Mouse (Mus musculus) G1E (cell line): ENCODE measurements around the gene Slc9a9. TPM values are rescaled to one million over a fixed set of nuclear protein-coding genes. Genes with fewer than 3 reads are reported as not detected.

Experiments used
- ATAC-seq: 2 replicates; pipeline ENCODE4 v1.8.0; 2016; ENCODE audit warnings: mild to moderate bottlenecking; ENCODE audit not compliant: insufficient number of reproducible peaks, poor library complexity, low FRiP score, severe bottlenecking; ENCODE audit errors: extremely low read depth
- DNase-seq: peaks from one replicate; pipeline ENCODE4 v3.0.0; 2012; ENCODE audit warnings: low spot score
- H3K27me3 ChIP-seq: 2 replicates; pipeline ENCODE4 v1.6.1; 2012; ENCODE audit warnings: mild to moderate bottlenecking, low read length, inconsistent platforms; ENCODE audit not compliant: insufficient read depth
- H3K36me3 ChIP-seq: replicated peaks from 2 replicates; pipeline ENCODE3; 2012; ENCODE audit warnings: mild to moderate bottlenecking, inconsistent platforms
- H3K4me1 ChIP-seq: 2 replicates; pipeline ENCODE4 v1.6.1; 2012; ENCODE audit warnings: low read depth, low read length, inconsistent platforms, mixed read lengths; ENCODE audit not compliant: insufficient read depth
- H3K4me3 ChIP-seq: 2 replicates; pipeline ENCODE4 v1.5.1; 2012; ENCODE audit warnings: low read depth, mild to moderate bottlenecking, inconsistent platforms, low read length, moderate library complexity, mixed read lengths
- H3K9me3 ChIP-seq: replicated peaks from 2 replicates; pipeline ENCODE4 v1.6.1; 2012; ENCODE audit warnings: inconsistent platforms
- CTCF ChIP-seq: IDR thresholded peaks from 2 replicates; pipeline ENCODE4 v1.5.1; 2012; ENCODE audit warnings: low read depth, low read length, inconsistent platforms, mixed read lengths
- GATA1 ChIP-seq: IDR thresholded peaks from 2 replicates; pipeline ENCODE4 v1.6.1; 2012; ENCODE audit warnings: borderline replicate concordance, low read length, inconsistent platforms, mixed read lengths
- GATA2 ChIP-seq: IDR thresholded peaks from 2 replicates; pipeline ENCODE4 v1.6.1; 2012; ENCODE audit warnings: low read depth, low read length, inconsistent platforms, borderline replicate concordance
- POLR2AphosphoS5 ChIP-seq: IDR thresholded peaks from 2 replicates; pipeline ENCODE4 v1.6.1; 2012; ENCODE audit warnings: low read depth, low read length, inconsistent platforms; ENCODE audit not compliant: insufficient replicate concordance
- TAL1 ChIP-seq: conservative IDR thresholded peaks from 2 replicates; pipeline ENCODE4 v1.6.1; 2012; ENCODE audit warnings: low read depth, low read length, inconsistent platforms, mixed read lengths
- polyA plus RNA-seq: library from polyadenylated mRNA; stranded (reverse); fragments of >175 nt; gene quantifications from 2 replicates; pipeline ENCODE4 v1.2.3, GENCODE M21; 2012
- total RNA-seq, 2 experiments: library from RNA; stranded (forward) in 1 of 2; stranded (reverse) in 1 of 2; fragments of 200-1000 nt in 1 of 2; fragments of >200 nt in 1 of 2; fragmentation: Nextera tagmentation in 1 of 2; gene quantifications; 2 replicates each; pipeline ENCODE4 v1.2.3; 2014 to 2017

The Slc9a9 gene
- total and polyA plus RNA-seq, 3 experiments: 0.11 TPM; not detected in 2

GRCm38 (mm10) chr9:94678021-94678655 lies 8.4 kb downstream of the Slc9a9 start:
- no peak overlapping the region for H3K4me3 ChIP-seq
- H3K36me3 ChIP-seq: no peaks in the 10 kb centered on the region
- ATAC-seq (no peak), DNase-seq (no peak)
- peaks cover 22% of the 10 kb centered on the region for H3K9me3 ChIP-seq
- no peaks in the 10 kb centered on the region for H3K27me3 ChIP-seq
- TF ChIP-seq GATA2 (no peak), CTCF (no peak), POLR2AphosphoS5 (no peak), TAL1 (no peak)
- H3K4me1 ChIP-seq: no peaks in the 10 kb centered on the region

GRCm38 (mm10) chr9:94680468-94681094 lies 10.9 kb downstream of the Slc9a9 start:
- peaks cover 25% of the 10 kb centered on the region for H3K9me3 ChIP-seq
- ATAC-seq (no peak), DNase-seq (no peak)
- no peak overlapping the region for H3K4me3 ChIP-seq
- no peaks in the 10 kb centered on the region for H3K4me1 ChIP-seq
- H3K36me3 ChIP-seq: no peaks in the 10 kb centered on the region
- TF ChIP-seq POLR2AphosphoS5 (no peak), TAL1 (no peak), GATA2 (no peak), GATA1 (no peak), CTCF (no peak)
- no peaks in the 10 kb centered on the region for H3K27me3 ChIP-seq

GRCm38 (mm10) chr9:94681095-94681487 lies 11.4 kb downstream of the Slc9a9 start:
- DNase-seq (no peak), ATAC-seq (no peak)
- Histone ChIP-seq H3K36me3 (no peaks in the 10 kb centered on the region), H3K4me1 (no peaks in the 10 kb centered on the region), H3K4me3 (no peak overlapping the region), H3K27me3 (no peaks in the 10 kb centered on the region), H3K9me3 (peaks cover 24% of the 10 kb centered on the region)
- no peak for TF ChIP-seq TAL1
- no peak for TF ChIP-seq POLR2AphosphoS5
- no peak for TF ChIP-seq CTCF
- TF ChIP-seq GATA1: no peak
- no peak for TF ChIP-seq GATA2

- no peak overlapping the region for H3K4me3 ChIP-seq
- no peak for TF ChIP-seq GATA2
- TF ChIP-seq POLR2AphosphoS5: no peak
- TF ChIP-seq GATA1: no peak
- no peak for TF ChIP-seq CTCF
- TF ChIP-seq TAL1: no peak
- H3K9me3 ChIP-seq: peaks cover 20% of the 10 kb centered on the region
- DNase-seq (no peak), ATAC-seq (no peak)
- H3K4me1 ChIP-seq: no peaks in the 10 kb centered on the region
- no peaks in the 10 kb centered on the region for H3K27me3 ChIP-seq
- no peaks in the 10 kb centered on the region for H3K36me3 ChIP-seq
Measured at GRCm38 (mm10) chr9:94682260-94682659, 12.6 kb downstream of the Slc9a9 start.

- H3K27me3 ChIP-seq: no peaks in the 10 kb centered on the region
- H3K4me1 ChIP-seq: no peaks in the 10 kb centered on the region
- H3K9me3 ChIP-seq: peaks cover 13% of the 10 kb centered on the region
- DNase-seq (no peak), ATAC-seq (no peak)
- H3K36me3 ChIP-seq: no peaks in the 10 kb centered on the region
- no peak for TF ChIP-seq POLR2AphosphoS5
- no peak for TF ChIP-seq CTCF
- no peak for TF ChIP-seq TAL1
- no peak for TF ChIP-seq GATA2
- TF ChIP-seq GATA1: no peak
- no peak overlapping the region for H3K4me3 ChIP-seq
Measured at GRCm38 (mm10) chr9:94685640-94686039, 15.9 kb downstream of the Slc9a9 start.

- no peak for DNase-seq
- H3K27me3 ChIP-seq: no peaks in the 10 kb centered on the region
- no peaks in the 10 kb centered on the region for H3K36me3 ChIP-seq
- H3K9me3 ChIP-seq: peaks cover 7% of the 10 kb centered on the region
- TF ChIP-seq GATA2 (no peak), TAL1 (no peak)
- no peak overlapping the region for H3K4me3 ChIP-seq
- no peaks in the 10 kb centered on the region for H3K4me1 ChIP-seq
- no peak for ATAC-seq
Measured at GRCm38 (mm10) chr9:94686380-94686779, 16.7 kb downstream of the Slc9a9 start.

- no peak for TF ChIP-seq GATA1
- TF ChIP-seq CTCF: no peak
- TF ChIP-seq GATA2: no peak
- no peak for TF ChIP-seq TAL1
- TF ChIP-seq POLR2AphosphoS5: no peak
- no peaks in the 10 kb centered on the region for H3K4me1 ChIP-seq
- no peak overlapping the region for H3K4me3 ChIP-seq
- H3K9me3 ChIP-seq: peaks cover 7% of the 10 kb centered on the region
- DNase-seq (no peak), ATAC-seq (no peak)
- H3K36me3 ChIP-seq: no peaks in the 10 kb centered on the region
- H3K27me3 ChIP-seq: no peaks in the 10 kb centered on the region
Measured at GRCm38 (mm10) chr9:94687203-94687859, 17.6 kb downstream of the Slc9a9 start.
